Mouse (Mus musculus) embryonic fibroblast, embryonic 13.5 days (primary cell): ENCODE measurements around the gene Myl6.

Experiments
- CTCF ChIP-seq: IDR thresholded peaks from 2 replicates; pipeline ENCODE4 v1.5.1; 2011; ENCODE audit warnings: mild to moderate bottlenecking, control low read depth, low read length, moderate library complexity, borderline replicate concordance; ENCODE audit not compliant: insufficient read depth
- POLR2A ChIP-seq: IDR thresholded peaks from 2 replicates; pipeline ENCODE4 v1.6.1; 2011; ENCODE audit warnings: low read depth, mild to moderate bottlenecking, control low read depth, low read length, moderate library complexity

GRCm38 (mm10) chr10:128445407-128445806 is 48.5 kb downstream of the Myl6 start:
- no peak for TF ChIP-seq CTCF
- no peak for TF ChIP-seq POLR2A
